Mouse (Mus musculus): ENCODE data around the gene Tspan2.

Gene Tspan2

DNA sequence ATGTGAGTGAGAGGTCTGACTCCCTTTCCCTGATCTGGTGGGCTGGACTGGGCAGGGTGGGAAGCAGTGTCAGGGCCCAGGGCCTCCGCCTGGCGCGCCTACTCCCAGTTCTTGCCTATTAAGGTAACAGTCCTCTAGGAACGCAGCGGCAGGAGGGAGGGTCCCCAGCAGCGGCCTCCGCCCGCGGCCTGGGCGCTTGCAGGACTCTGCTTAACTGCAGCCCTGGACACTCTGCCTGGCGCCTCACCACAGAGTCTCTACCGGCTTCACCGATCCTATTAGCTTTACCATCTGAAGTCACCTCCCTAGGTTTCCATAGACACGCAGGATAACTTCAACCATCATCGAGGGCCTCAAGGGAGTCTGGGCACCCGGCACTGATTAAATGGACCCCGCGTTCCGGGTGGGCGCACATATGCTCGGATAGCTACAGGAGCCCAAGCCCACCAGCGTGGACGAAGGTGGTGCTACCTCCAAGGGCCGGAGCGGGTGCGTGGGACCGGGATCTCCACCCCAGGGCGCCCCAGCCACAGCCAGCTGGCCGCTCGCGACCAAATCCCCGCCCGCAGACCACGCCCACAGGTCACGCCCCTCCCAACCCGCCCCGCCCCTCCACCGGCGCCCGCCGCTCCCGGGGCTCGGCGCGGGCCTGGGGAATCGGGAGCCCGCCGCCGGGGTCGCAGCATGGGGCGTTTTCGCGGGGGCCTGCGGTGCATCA is at the start of gene Tspan2:
TSS of gene Tspan2 (plus strand) at position 217 of the 718 bp plus-strand sequence.
- DNase-seq (ENCODE audit: extremely low read depth, insufficient read length, low spot score): peak; percentile 68

DNA sequence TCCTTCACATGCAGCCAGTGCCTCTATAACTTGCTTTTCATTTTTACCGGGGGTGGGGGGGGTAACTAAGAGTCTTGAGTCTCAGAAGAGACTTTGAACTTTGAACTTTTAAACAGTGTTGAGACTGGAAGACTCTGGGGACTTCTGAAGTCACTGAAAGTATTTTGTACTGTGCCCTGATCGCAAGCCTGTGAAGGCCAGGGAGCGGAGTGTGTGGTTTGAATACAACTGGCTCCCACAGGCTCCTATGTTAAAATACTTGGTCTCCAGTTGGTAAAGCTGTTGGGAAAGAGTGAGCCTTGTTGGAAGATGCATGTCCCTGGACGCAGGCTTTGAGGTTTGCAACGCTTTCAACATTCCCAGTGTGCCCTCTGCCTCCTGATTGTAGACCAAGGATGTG is 47.5 kb upstream of the Tspan2 start:
- DNase-seq (ENCODE audit: extremely low read depth, insufficient read length, low spot score): no peak

DNA sequence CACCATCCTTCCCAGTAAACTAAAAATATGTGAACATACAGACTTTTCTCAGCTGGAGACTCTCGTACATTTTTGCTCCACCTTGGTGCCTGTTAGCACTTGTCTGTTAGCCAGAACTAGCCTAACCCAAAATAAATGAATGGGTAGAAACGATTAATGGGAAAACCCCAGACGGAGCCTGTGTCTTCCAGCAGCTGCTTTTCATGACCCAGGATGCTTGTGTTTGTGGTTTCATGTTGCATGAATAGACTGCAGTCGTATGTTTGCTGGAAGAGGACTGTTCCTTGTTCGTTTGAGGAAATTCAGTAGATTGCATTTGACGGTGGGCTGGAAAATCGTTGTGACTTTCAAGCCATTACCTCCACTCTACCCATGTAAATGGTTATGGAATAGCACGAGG is 46.5 kb upstream of the Tspan2 start:
- DNase-seq (ENCODE audit: extremely low read depth, insufficient read length, low spot score): no peak

DNA sequence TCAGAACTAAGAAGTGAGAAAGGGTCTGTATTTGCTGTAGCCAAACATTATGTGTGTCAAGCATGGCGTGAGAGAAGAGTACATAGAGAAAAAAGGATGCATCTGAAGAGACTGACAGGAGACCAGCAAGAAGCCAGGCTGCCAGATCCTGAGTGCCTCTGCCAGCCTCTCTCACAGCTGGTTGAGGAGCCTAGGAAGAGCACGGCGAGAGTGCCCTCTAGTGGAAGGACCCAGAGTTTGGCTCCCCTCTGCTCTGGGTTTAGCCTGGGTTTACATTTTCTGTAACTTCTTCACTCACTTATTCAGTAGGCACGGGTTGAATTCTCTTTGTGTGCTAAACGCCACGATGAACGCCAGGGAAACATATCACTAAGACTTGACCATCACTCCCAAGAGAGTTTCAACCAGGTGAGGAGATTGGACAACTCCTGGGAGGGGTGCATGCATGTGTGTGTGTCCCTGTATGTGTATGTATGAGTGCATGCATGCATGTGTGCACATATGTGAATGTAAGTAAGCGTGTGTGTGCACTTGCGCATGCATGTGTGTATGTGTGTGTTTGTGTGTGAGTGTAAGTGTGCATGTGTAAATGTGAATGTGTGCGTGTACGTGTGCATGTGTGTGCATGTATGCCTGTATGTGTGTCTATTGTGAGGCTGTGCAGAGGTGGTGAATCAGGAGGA is 42.4 kb upstream of the Tspan2 start:
- peak; percentile 65 for DNase-seq (ENCODE audit: extremely low read depth, insufficient read length, low spot score)

DNA sequence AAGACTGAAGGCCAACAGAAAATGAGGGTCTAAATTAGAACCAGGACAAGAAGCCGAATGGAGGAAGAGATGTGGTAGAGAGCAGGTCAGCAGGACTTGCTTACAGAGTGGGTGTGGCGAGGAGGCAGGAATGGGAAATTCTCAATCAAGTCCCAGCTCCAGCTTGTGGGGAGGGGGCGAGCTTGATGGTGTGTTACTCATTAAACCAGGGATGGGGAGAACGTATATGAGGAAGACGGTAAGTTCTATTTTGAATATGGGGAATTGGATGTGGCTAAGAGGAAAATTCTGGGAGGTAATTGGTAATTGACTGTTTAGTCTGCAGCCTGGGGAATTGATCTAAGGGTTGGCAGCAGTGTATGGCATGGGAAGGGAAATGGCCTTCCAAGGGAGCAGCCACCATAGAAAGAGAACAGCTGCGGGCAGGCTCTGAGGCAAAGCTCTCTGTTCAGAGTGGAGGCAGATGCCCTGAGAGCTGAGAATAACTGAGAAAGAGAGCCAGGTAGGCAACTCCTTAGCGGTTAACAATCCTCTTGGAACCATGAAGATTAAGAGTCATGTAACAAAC is 41.5 kb upstream of the Tspan2 start:
- DNase-seq (ENCODE audit: extremely low read depth, insufficient read length, low spot score): no peak

DNA sequence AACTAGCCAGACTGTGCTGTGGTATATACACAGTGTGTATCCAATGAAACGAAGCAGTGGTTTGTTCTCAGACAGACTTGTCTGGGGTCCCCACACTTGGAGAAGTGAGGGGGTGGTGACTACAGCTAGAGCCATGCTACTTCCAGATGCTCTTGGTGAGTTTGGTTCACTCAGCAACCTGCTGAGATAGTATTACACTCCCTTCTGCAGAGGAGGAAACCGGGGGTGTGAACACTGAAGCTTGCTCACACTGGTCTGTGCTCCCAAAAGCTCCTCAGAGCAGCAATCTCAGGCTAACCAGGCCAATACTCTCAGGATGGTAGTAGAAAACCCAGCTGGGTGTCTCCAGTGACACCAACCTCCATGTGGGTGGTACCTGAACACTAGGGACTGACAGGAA is 36.2 kb upstream of the Tspan2 start:
- DNase-seq (ENCODE audit: extremely low read depth, insufficient read length, low spot score): no peak

DNA sequence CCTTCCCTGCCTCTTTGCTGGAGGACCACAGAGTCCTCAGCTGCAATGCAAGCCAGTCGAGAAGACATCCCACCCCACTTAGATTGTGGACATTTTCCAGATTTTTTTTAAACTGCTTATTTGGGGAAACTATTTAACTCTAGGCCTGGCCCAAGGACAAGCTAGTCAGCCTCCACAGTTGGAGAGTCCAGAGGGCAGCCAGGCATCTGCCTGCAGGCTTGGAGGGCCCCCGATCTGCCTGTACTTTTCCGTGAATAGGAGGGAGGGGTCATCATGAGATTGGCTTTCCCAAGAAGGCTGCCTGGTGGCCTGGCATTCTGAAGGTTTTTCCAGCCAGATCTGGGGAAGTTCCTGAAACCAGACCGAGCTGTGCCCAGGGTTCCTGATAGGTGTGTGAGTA is 33.0 kb upstream of the Tspan2 start:
- DNase-seq (ENCODE audit: extremely low read depth, insufficient read length, low spot score): no peak

DNA sequence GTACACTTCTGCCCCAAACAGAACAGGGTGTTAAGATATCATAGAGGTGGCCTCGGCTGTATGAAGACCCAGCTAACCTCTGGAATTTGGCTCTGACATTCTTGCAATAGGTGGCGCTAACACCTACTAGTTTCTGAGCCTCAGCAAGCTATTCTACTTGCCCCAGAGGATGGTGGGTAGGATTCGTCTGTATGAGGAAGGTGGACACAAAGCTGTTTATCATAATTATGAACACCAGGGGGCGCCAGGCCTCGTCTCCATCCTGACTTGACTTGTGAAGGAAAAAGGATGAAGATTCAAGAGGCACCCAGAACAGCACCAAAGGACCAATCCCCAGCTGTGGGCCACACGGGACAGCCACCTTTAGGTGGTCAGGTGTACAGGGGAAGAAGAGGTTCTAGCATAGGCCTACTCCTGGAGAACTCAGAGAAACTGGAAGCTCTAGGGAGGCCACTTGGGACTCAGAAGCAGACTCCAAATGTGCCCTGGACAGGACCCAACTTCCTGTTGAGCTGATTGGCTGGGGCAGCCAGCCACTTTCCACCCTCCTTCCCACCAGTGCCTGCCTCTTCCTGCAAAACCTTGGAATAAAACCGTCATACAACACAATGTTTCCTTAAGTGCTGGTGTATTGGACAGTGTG is 32.3 kb upstream of the Tspan2 start:
- DNase-seq (ENCODE audit: extremely low read depth, insufficient read length, low spot score): peak; percentile 42

DNA sequence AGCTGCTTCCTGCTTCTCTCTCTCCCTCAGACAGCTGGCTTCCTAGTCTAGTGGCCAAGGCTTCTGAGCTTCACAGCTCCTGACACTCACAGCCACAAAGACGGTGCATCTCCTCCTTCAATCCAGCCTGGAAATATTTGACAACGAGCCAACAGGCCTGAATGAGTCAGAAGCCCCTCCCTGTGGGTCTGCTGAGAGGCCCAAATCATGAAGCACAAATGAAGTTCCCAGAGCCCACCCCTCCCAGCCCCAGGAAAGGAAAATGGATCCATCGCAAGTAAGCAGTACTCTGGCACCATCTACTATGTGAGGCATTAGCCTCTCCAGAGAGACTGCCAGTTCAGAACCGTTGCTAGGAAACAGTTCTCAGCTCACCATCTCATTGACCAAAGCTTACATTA is 30.3 kb upstream of the Tspan2 start:
- peak; percentile 23 for DNase-seq (ENCODE audit: extremely low read depth, insufficient read length, low spot score)

DNA sequence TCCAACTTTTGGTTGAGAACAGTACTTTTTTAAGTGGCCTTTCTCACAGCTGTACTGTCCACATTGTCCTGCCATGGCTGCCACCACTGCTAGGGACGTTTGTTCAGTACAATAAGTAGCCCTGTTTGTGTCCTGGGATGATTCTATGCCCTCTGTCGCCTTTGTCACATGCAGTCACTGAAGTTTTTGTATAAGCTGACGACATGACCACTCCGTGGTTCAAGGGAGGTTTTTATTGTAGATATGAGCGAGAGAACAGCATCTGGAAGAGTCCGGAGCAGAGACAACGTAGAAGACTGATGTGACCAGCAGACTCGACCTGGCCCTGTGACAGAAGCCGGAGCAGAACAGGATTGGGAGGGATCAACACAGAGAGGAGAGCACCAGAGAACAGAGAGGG is 25.7 kb upstream of the Tspan2 start:
- no peak for DNase-seq (ENCODE audit: extremely low read depth, insufficient read length, low spot score)

DNA sequence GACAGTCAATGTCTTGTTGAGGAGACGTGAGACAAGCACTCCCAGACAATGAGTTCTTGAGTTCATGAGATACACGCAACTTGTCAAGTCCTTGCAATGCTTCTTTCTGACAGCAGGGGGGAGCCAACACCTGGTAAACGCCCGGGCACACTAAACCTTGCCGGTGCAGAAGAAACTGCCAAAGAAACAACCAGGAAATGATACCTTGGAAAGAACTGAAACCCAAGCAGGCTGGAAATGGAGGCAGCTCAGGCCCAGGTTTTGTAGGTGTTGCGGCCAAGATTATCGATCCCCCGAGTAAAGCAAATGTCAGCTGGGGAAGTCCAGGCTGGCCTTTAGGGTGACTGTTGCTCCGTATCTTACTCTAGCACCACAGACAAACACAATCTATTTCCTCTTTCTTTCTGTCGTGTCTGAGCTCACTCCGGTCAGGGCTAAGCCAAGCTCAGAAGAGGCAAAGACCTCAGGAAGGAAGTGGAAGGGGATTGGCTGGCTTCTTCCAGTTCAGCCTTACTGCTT is 19.2 kb upstream of the Tspan2 start:
- peak; percentile 64 for DNase-seq (ENCODE audit: extremely low read depth, insufficient read length, low spot score)

DNA sequence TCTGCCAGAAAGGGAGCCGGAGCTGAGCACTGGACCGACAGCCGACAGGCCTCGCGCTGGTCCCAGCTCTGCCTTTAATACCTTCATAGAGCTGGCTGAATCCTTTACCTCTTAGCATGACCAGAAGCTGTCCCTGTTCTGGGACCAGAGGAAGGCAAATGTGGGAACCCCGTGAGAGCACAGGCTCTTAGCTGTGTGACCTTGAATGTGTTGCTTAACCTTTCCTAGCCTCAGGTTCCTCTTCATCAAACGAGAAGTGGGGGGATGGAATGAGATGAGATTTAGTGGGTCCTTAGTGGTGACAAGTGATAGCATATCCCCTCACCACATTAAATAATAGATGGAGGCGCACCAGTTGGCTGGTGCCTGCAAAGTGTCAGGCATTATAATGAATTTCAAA is 18.5 kb upstream of the Tspan2 start:
- no peak for DNase-seq (ENCODE audit: extremely low read depth, insufficient read length, low spot score)

DNA sequence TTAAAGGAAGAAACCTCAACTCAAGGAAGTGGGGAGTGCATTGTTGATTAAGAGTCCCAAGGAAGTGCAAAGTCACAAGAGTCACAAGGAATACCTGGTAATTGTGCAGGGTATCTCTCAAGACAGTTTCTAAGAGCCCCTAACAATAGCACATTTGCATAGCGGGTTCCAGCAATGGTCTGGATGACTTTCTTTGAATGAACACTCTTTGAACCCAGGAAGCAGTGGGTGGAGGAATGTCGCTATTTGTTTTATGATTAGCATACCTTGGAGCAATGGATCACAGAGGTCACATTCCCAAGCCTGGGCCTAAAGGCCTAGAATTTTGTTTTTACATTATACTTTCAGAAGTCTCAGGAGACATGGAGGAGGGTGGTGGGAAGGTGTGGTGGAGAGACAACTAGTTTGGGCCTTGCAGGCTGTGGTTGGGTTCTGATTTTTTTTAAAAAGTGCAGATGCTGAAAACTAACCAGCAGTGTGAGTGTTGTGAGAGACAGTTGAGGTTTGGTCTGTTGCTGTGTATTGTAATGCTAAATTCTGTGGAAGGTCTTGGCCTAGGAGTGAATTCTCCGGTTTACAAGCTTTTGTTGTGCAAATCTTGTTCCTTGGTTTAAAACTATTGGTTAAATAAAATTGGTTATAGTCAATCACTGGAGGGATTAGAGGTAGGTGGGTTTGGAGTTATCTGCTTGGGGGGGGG is 16.6 kb upstream of the Tspan2 start:
- DNase-seq (ENCODE audit: extremely low read depth, insufficient read length, low spot score): no peak

DNA sequence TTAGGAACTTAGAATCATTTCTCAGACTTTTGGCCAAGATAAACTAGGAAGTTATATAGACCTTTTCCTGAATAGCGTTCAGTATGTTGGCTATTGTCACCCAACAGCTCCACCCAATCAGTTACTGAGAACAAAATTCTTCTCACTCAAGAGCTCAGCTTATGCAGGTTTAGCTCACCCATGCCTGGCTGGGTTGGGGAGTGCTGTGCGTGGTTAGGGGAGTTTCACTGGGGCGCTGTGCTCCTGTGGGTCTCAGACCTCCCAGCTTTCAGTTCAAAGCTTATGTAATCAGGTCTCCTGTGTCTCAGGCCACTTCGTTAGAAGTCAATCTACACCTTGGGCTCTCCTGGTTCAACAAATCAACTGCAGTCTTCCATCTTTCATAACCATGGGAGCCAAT is 11.2 kb upstream of the Tspan2 start:
- DNase-seq (ENCODE audit: extremely low read depth, insufficient read length, low spot score): no peak

DNA sequence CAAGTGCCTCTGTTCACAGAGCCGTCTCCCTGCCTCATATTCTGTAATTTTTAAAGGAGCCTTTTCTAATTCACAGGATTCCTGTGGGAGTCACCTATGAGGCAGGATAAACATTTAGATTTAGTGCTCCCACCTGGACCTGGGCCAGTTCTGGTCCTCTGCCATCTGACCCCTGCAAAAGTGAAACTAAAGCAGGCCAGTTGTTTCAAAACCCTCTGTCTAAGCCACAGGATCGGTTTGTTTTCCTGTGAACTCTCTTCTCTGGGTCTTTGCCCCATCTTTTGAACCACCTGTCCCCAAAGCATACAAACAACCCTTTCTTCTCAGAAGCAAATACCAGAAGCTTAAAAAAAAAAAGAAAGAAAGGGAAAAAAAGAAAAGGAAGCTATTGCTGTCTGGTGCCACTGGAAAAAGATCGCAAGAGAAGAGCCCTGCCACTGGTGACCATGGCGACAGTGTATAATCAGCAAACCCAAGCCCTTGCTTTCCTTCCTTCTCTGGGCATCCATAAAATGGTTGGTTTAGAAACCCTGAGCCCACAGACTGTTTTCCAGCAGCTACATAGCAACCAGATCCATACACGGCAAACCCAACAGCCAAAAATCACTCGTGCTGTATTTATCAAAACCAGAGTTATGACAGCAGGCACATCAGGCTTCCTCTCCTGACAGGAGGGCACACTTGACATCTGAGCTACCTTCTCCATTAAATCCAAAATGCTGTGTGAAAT is 10.3 kb upstream of the Tspan2 start:
- DNase-seq (ENCODE audit: extremely low read depth, insufficient read length, low spot score): peak; percentile 48

DNA sequence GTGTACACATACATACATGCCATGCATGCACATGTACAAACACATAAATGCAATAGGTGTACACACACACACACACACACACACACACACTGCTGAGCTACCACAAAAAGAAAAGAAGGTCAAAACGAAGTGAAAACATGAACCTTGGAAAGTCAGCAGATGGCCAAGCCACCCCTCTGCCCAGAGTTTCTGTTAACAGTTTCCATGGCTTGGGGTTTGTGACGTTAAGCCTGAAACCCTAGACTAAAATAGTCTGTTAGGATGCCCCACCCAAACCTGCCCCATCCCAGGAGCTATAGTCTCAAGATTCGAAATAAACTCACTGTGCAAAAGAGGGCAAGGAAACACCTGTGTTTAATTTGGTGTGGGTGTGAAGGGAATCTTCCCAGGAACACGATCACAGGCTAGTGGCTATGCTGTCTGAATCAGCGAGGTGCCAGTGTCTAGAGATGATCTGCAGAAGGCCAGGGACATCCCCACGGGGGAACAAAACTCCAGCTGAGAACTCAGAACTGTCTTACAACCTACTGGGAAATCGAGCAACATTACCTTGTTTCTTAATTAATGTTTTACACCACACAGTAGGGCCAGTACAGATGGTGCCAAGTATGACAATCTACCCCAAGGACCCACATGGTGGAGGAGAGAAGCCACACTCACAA is 9.4 kb upstream of the Tspan2 start:
- no peak for DNase-seq (ENCODE audit: extremely low read depth, insufficient read length, low spot score)

DNA sequence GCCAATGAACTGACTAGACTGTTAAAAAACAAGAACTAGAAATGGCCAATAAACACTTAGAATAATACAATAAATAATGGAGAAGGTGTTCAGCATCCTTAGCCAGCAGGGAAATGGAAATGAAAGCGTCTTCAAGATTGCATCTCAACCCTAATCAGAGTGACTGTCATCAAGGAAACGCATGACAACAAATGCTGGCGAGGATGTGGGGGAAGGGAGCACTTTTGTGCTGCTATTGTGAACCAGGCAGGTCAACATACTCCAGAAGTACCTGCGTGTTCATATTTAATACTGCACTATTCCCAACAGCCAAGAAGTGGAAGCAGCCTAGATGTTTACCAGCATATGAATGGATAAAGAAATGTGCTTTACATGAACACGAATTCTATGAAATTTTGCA is 4.9 kb upstream of the Tspan2 start:
- DNase-seq (ENCODE audit: extremely low read depth, insufficient read length, low spot score): no peak

DNA sequence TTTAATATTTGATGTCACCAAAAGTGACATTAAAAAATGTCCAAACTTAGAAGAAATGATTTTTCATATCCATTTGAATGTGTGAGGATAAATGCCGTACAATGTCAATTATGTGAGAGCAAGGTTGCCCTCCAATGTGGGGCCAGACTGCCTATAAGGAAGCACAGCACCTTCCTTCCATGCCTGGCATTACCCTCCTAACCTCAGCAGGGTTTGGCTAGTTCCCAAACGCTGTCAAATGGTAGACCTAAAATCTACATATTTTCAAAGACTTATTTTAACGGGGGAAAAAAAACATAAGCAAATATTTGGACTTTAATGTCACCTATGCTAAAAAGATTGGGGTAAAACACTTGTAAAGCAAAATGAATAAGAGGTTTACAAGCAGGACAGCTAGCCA is 3.2 kb upstream of the Tspan2 start:
- DNase-seq (ENCODE audit: extremely low read depth, insufficient read length, low spot score): no peak

DNA sequence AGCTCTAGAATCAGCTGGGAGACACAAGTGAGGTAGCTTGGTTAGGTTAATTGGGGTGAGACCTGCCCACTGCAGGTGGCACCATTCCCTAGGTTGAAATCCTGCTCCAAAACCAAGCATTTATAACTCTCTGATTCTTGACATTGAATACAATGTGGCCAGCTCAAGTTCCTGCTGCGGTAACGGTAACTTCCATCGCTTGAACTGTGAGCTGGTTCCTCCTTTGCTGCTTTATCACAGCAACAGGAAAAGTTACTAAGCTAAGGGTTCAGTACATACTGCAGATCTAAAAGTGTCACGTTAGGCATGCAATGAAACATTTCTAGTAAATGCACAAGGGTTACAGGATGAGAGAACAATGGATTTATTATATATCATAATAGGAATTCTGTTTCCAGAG is 1.7 kb upstream of the Tspan2 start:
- no peak for DNase-seq (ENCODE audit: extremely low read depth, insufficient read length, low spot score)

DNA sequence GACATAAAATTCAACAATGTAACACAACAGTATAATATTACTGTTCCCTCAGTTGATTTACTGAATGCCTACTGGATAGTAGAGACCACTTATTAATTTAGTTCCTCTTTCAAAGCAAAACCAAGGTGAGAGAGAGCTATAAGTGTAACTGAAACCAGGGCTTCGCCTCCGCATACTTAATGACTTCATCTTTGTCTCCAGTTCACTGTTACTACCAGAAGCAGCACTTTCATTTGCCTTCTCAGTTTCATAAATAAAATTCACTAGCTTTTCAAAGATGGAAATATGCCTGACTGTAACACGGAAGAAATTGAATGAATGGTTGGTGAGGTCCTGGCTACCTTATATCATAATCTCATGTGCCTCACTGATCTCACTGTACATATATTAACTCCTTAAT is 1.3 kb upstream of the Tspan2 start:
- DNase-seq (ENCODE audit: extremely low read depth, insufficient read length, low spot score): no peak
